Mouse (Mus musculus): Measurements from ENCODE around the gene Mars. TPM values are rescaled to one million over a fixed set of nuclear protein-coding genes. Genes with fewer than 3 reads are reported as not detected.

The Mars gene
- polyA plus RNA-seq, 1 experiment from 2014 or later, result 128 TPM

- 57% methylated on average over 4 of the region's 4 CpGs for WGBS
- H3K4me1 ChIP-seq, result peaks cover 10% of the 10 kb centered on the region; the same call in 1 of the 2 replicates
Measured at GRCm38 (mm10) chr10:127348957-127349356, 37.4 kb upstream of the Mars start.

GRCm38 (mm10) chr10:127346173-127346572, 34.6 kb upstream of the Mars start:
- Histone ChIP-seq H3K4me2 (no peak overlapping the region), H3K27me3 (no peaks in the 10 kb centered on the region), H3K9ac (no peak overlapping the region), H3K4me3 (no peak overlapping the region), H3K27ac (no peak overlapping the region), H3K4me1 (peaks cover 20% of the 10 kb centered on the region), H3K36me3 (no peaks in the 10 kb centered on the region), H3K9me3 (peaks cover 4% of the 10 kb centered on the region; the same call in 1 of the 2 replicates)
- ATAC-seq (ENCODE audit: insufficient number of reproducible peaks, insufficient read depth, low FRiP score, low TSS enrichment, low read depth), result no peak
- WGBS, result 87% methylated on average over 3 of the region's 3 CpGs

More at GRCm38 (mm10) chr10:127348957-127349356, 37.4 kb upstream of the Mars start:
- no peak overlapping the region for H3K4me2 ChIP-seq
- peaks cover 4% of the 10 kb centered on the region; the same call in 1 of the 2 replicates for H3K9me3 ChIP-seq
- H3K27ac ChIP-seq, result no peak overlapping the region
- no peak overlapping the region for H3K9ac ChIP-seq
- no peak overlapping the region for H3K4me3 ChIP-seq
- no peaks in the 10 kb centered on the region for H3K36me3 ChIP-seq
- no peaks in the 10 kb centered on the region for H3K27me3 ChIP-seq
- ATAC-seq (ENCODE audit: insufficient number of reproducible peaks, insufficient read depth, low FRiP score, low TSS enrichment, low read depth), result no peak

GRCm38 (mm10) chr10:127343029-127343428, 31.4 kb upstream of the Mars start:
- H3K4me2 ChIP-seq, result no peak overlapping the region
- peaks cover 30% of the 10 kb centered on the region for H3K4me1 ChIP-seq
- H3K36me3 ChIP-seq, result no peaks in the 10 kb centered on the region
- H3K27ac ChIP-seq, result no peak overlapping the region
- no peak overlapping the region for H3K9ac ChIP-seq
- H3K9me3 ChIP-seq, result peaks cover 4% of the 10 kb centered on the region; the same call in 1 of the 2 replicates
- WGBS, result 63% methylated on average over 3 of the region's 3 CpGs
- H3K27me3 ChIP-seq, result no peaks in the 10 kb centered on the region
- ATAC-seq (ENCODE audit: insufficient number of reproducible peaks, insufficient read depth, low FRiP score, low TSS enrichment, low read depth), result no peak
- H3K4me3 ChIP-seq, result no peak overlapping the region

GRCm38 (mm10) chr10:127341891-127342639, 30.5 kb upstream of the Mars start, which contains the start of gene Gli1:
TSS of gene Gli1 (minus strand) at chr10:127341974.
- Histone ChIP-seq H3K4me3 (peak within 1 kb of the TSS; percentile 60), H3K9ac (peak within 1 kb of the TSS; percentile 76), H3K27me3 (no peaks in the 10 kb centered on the region), H3K4me2 (peak within 1 kb of the TSS; percentile 85), H3K27ac (peak within 1 kb of the TSS; percentile 97), H3K4me1 (peaks cover 31% of the 10 kb centered on the region), H3K36me3 (peaks cover 6% of the 10 kb centered on the region), H3K9me3 (peaks cover 4% of the 10 kb centered on the region; the same call in 1 of the 2 replicates)
- WGBS, result under 1% methylated on average over 29 of the region's 29 CpGs
- ATAC-seq (ENCODE audit: insufficient number of reproducible peaks, insufficient read depth, low FRiP score, low TSS enrichment, low read depth), result no peak

- ATAC-seq (ENCODE audit: insufficient number of reproducible peaks, insufficient read depth, low FRiP score, low TSS enrichment, low read depth), result no peak
- Histone ChIP-seq H3K27me3 (no peaks in the 10 kb centered on the region), H3K36me3 (peaks cover 13% of the 10 kb centered on the region), H3K4me2 (peak overlapping the region; percentile 85), H3K4me1 (peaks cover 33% of the 10 kb centered on the region), H3K9ac (peak overlapping the region; percentile 76), H3K27ac (peak overlapping the region; percentile 97), H3K9me3 (peaks cover 4% of the 10 kb centered on the region; the same call in 1 of the 2 replicates), H3K4me3 (peak overlapping the region; percentile 60)
- 1% methylated on average over 10 of the region's 11 CpGs for WGBS
Measured at GRCm38 (mm10) chr10:127341360-127341690, 29.7 kb upstream of the Mars start.

GRCm38 (mm10) chr10:127340577-127341359, 29.2 kb upstream of the Mars start:
- ATAC-seq (ENCODE audit: insufficient number of reproducible peaks, insufficient read depth, low FRiP score, low TSS enrichment, low read depth), result no peak
- Histone ChIP-seq H3K4me2 (peak overlapping the region; percentile 85), H3K27me3 (no peaks in the 10 kb centered on the region), H3K9ac (peak overlapping the region; percentile 76), H3K4me3 (peak overlapping the region; percentile 60), H3K36me3 (peaks cover 19% of the 10 kb centered on the region), H3K4me1 (peaks cover 33% of the 10 kb centered on the region), H3K9me3 (peaks cover 4% of the 10 kb centered on the region; the same call in 1 of the 2 replicates), H3K27ac (peak overlapping the region; percentile 97)
- 0% methylated on average over 27 of the region's 27 CpGs for WGBS

GRCm38 (mm10) chr10:127339683-127340576, 28.3 kb upstream of the Mars start:
- peaks cover 26% of the 10 kb centered on the region for H3K36me3 ChIP-seq
- peak overlapping the region; percentile 76 for H3K9ac ChIP-seq
- H3K4me3 ChIP-seq, result peak overlapping the region; percentile 60
- peaks cover 2% of the 10 kb centered on the region; the same call in 1 of the 2 replicates for H3K9me3 ChIP-seq
- WGBS, result under 1% methylated on average over 40 of the region's 42 CpGs
- H3K27ac ChIP-seq, result peak overlapping the region; percentile 97
- peak; percentile 45 for ATAC-seq (ENCODE audit: insufficient number of reproducible peaks, insufficient read depth, low FRiP score, low TSS enrichment, low read depth)
- no peaks in the 10 kb centered on the region for H3K27me3 ChIP-seq
- H3K4me2 ChIP-seq, result peak overlapping the region; percentile 85
- peaks cover 33% of the 10 kb centered on the region for H3K4me1 ChIP-seq

GRCm38 (mm10) chr10:127338930-127339682, 27.5 kb upstream of the Mars start:
- 0% methylated on average over 31 of the region's 31 CpGs for WGBS
- Histone ChIP-seq H3K27ac (peak overlapping the region; percentile 97), H3K9ac (peak overlapping the region; percentile 76), H3K4me2 (peak overlapping the region; percentile 85), H3K4me1 (peaks cover 33% of the 10 kb centered on the region), H3K36me3 (peaks cover 34% of the 10 kb centered on the region), H3K9me3 (no peaks in the 10 kb centered on the region), H3K4me3 (peak overlapping the region; percentile 60), H3K27me3 (no peaks in the 10 kb centered on the region)
- ATAC-seq (ENCODE audit: insufficient number of reproducible peaks, insufficient read depth, low FRiP score, low TSS enrichment, low read depth), result peak; percentile 63

- Histone ChIP-seq H3K36me3 (peaks cover 49% of the 10 kb centered on the region), H3K4me3 (no peak overlapping the region), H3K27me3 (no peaks in the 10 kb centered on the region; the same call in 1 of the 2 replicates), H3K9me3 (no peaks in the 10 kb centered on the region), H3K4me2 (no peak overlapping the region), H3K9ac (no peak overlapping the region), H3K27ac (no peak overlapping the region), H3K4me1 (peaks cover 32% of the 10 kb centered on the region)
- ATAC-seq (ENCODE audit: insufficient number of reproducible peaks, insufficient read depth, low FRiP score, low TSS enrichment, low read depth), result no peak
- WGBS, result 78% methylated on average over 6 of the region's 6 CpGs
Measured at GRCm38 (mm10) chr10:127337536-127338099, 26.0 kb upstream of the Mars start.

- no peak for ATAC-seq (ENCODE audit: insufficient number of reproducible peaks, insufficient read depth, low FRiP score, low TSS enrichment, low read depth)
- Histone ChIP-seq H3K4me3 (no peak overlapping the region), H3K9me3 (no peaks in the 10 kb centered on the region), H3K4me2 (no peak overlapping the region), H3K27ac (no peak overlapping the region), H3K9ac (no peak overlapping the region), H3K27me3 (peaks cover 3% of the 10 kb centered on the region), H3K4me1 (peaks cover 25% of the 10 kb centered on the region), H3K36me3 (peaks cover 55% of the 10 kb centered on the region)
- 77% methylated on average over 5 of the region's 5 CpGs for WGBS
Measured at GRCm38 (mm10) chr10:127336952-127337351, 25.4 kb upstream of the Mars start.
